ENCODE assay signal across 14 mouse cellular contexts in genomic region chr12:76932688-76933060, GRCm38 (mm10). TPM values are rescaled to one million over a fixed set of nuclear protein-coding genes. Genes with fewer than 3 reads are reported as not detected.
A peak's percentile ranks its signal among the peaks of the same experiment; 100 is the strongest.
DNase-seq lines count a peak whose midpoint lies in the region; ATAC-seq and TF ChIP-seq lines count a peak whose summit lies in the region.
"Had no signal": no experiment of that assay in that cellular context is flagged by ENCODE, and none has a peak within 500 bp of the region (broad histone marks: within the 10 kb centered on the region; RNA-seq: fewer than 3 reads in every experiment).

No protein-coding gene starts in this region.

- H3K4me2 ChIP-seq in hindbrain, embryonic 12.5 days (replicated peaks): no peak overlapping the region
- H3K4me2 ChIP-seq in stomach, embryonic 16.5 days (ENCODE audit: low read depth, low read length): no peak overlapping the region
- H3K4me2 ChIP-seq in stomach, postnatal 0 days (replicated peaks; ENCODE audit: low read depth): no peak overlapping the region
- H3K4me2 ChIP-seq: forebrain, embryonic 15.5 days; heart, embryonic 12.5 days; neural tube, embryonic 12.5 days had no signal

- H3K9me3 ChIP-seq in hindbrain, embryonic 10.5 days: no peaks in the 10 kb centered on the region
- no peaks in the 10 kb centered on the region for H3K9me3 ChIP-seq in hindbrain, embryonic 12.5 days (replicated peaks)
- H3K9me3 ChIP-seq in stomach, embryonic 16.5 days (replicated peaks; ENCODE audit: control insufficient read depth, low read length): no peaks in the 10 kb centered on the region
- no peaks in the 10 kb centered on the region for H3K9me3 ChIP-seq in stomach, postnatal 0 days (ENCODE audit: control insufficient read depth, low read length)
- H3K9me3 ChIP-seq: forebrain, embryonic 15.5 days; megakaryocyte, embryonic 14.5 days; neural tube, embryonic 12.5 days had no signal

- H3K27me3 ChIP-seq in cerebellum, adult 2 months (ENCODE audit: control insufficient read depth, insufficient read depth, low read length): no peaks in the 10 kb centered on the region
- no peaks in the 10 kb centered on the region for H3K27me3 ChIP-seq in hindbrain, embryonic 10.5 days (ENCODE audit: insufficient read depth, poor library complexity, severe bottlenecking)
- no peaks in the 10 kb centered on the region for H3K27me3 ChIP-seq in hindbrain, embryonic 12.5 days
- no peaks in the 10 kb centered on the region for H3K27me3 ChIP-seq in stomach, embryonic 16.5 days (ENCODE audit: control insufficient read depth, insufficient read depth, low read length)
- H3K27me3 ChIP-seq in stomach, postnatal 0 days (ENCODE audit: control insufficient read depth, insufficient read depth, low read length): no peaks in the 10 kb centered on the region
- H3K27me3 ChIP-seq: forebrain, embryonic 15.5 days; heart, embryonic 12.5 days; megakaryocyte, embryonic 14.5 days; neural tube, embryonic 12.5 days had no signal

- H3K4me1 ChIP-seq in cerebellum, adult 2 months (ENCODE audit: control insufficient read depth, insufficient read depth, low read length): peaks cover 41% of the 10 kb centered on the region
- H3K4me1 ChIP-seq in hindbrain, embryonic 10.5 days (replicated peaks): peaks cover 10% of the 10 kb centered on the region
- H3K4me1 ChIP-seq in hindbrain, embryonic 12.5 days: no peaks in the 10 kb centered on the region
- H3K4me1 ChIP-seq in stomach, embryonic 16.5 days (ENCODE audit: control insufficient read depth, insufficient read depth, low read length): 0 out of 2 replicates have a peak, but pooled peaks cover 5% of the 10 kb centered on the region
- H3K4me1 ChIP-seq in stomach, postnatal 0 days (replicated peaks; ENCODE audit: control insufficient read depth, insufficient read depth): no peaks in the 10 kb centered on the region
- H3K4me1 ChIP-seq: forebrain, embryonic 15.5 days; neural tube, embryonic 12.5 days had no signal

- H3K9ac ChIP-seq in hindbrain, embryonic 12.5 days: no peak overlapping the region
- no peak overlapping the region for H3K9ac ChIP-seq in stomach, embryonic 16.5 days (ENCODE audit: low read length)
- no peak overlapping the region for H3K9ac ChIP-seq in stomach, postnatal 0 days (ENCODE audit: low read length)
- H3K9ac ChIP-seq: forebrain, embryonic 15.5 days; heart, embryonic 12.5 days; neural tube, embryonic 12.5 days had no signal

- peaks cover 36% of the 10 kb centered on the region for H3K36me3 ChIP-seq in hindbrain, embryonic 10.5 days
- H3K36me3 ChIP-seq in hindbrain, embryonic 12.5 days: peaks cover 16% of the 10 kb centered on the region
- peaks cover 13% of the 10 kb centered on the region for H3K36me3 ChIP-seq in stomach, embryonic 16.5 days (ENCODE audit: control insufficient read depth, insufficient read depth, low read length)
- peaks cover 9% of the 10 kb centered on the region; the same call in 1 of the 2 replicates for H3K36me3 ChIP-seq in stomach, postnatal 0 days (ENCODE audit: control insufficient read depth, insufficient read depth, low read length)

- H3K27ac ChIP-seq in cerebellum, adult 2 months (ENCODE audit: insufficient read depth, low read length): peak overlapping the region; percentile 98
- 0 out of 2 replicates have a peak overlapping the region, but pooled peaks have one; percentile 56 for H3K27ac ChIP-seq in hindbrain, embryonic 10.5 days
- H3K27ac ChIP-seq in hindbrain, embryonic 12.5 days: no peak overlapping the region
- H3K27ac ChIP-seq in stomach, embryonic 16.5 days (ENCODE audit: low read length): peak overlapping the region; percentile 36; the same call in 1 of the 2 replicates
- no peak overlapping the region for H3K27ac ChIP-seq in stomach, postnatal 0 days (replicated peaks)
- H3K27ac ChIP-seq: forebrain, embryonic 15.5 days; kidney, postnatal 0 days; neural tube, embryonic 12.5 days had no signal

- no peak for TF ChIP-seq POLR2A in cerebellum, adult 2 months (IDR thresholded peaks at IDR 0.05; ENCODE audit: borderline replicate concordance, insufficient read depth, low read length)

- no peak for DNase-seq in cerebellum, adult 2 months
- no peak for DNase-seq in cerebellum, adult 18-20 months
- no peak for DNase-seq in hindbrain, embryonic 10.5 days (ENCODE audit: low spot score)
- no peak for DNase-seq in stomach, postnatal 0 days (ENCODE audit: low spot score)
- DNase-seq in thymus, postnatal 25 days: peak; percentile 25
- no peak for DNase-seq in kidney, adult 18-20 months
- DNase-seq: gastrocnemius, postnatal 10 days had no signal

- TF ChIP-seq EP300 in stomach, postnatal 0 days (optimal IDR thresholded peaks at IDR 0.05): no peak

- no peak for ATAC-seq in hindbrain, embryonic 12.5 days (ENCODE audit: low FRiP score)
- no peak for ATAC-seq in stomach, embryonic 16.5 days (ENCODE audit: insufficient read depth, low FRiP score)
- no peak for ATAC-seq in stomach, postnatal 0 days (ENCODE audit: low FRiP score, low TSS enrichment)
- ATAC-seq: forebrain, embryonic 15.5 days had no signal

- no peak overlapping the region for H3K4me3 ChIP-seq in cerebellum, adult 2 months (replicated peaks; ENCODE audit: insufficient read depth, low read depth, low read length)
- no peak overlapping the region for H3K4me3 ChIP-seq in hindbrain, embryonic 10.5 days
- H3K4me3 ChIP-seq in hindbrain, embryonic 12.5 days: no peak overlapping the region
- H3K4me3 ChIP-seq in stomach, embryonic 16.5 days (replicated peaks; ENCODE audit: low read length): no peak overlapping the region
- H3K4me3 ChIP-seq in stomach, postnatal 0 days (ENCODE audit: low read depth, low read length): no peak overlapping the region
- H3K4me3 ChIP-seq: forebrain, embryonic 15.5 days; heart, embryonic 12.5 days; megakaryocyte, embryonic 14.5 days; neural tube, embryonic 12.5 days had no signal

- TF ChIP-seq CTCF in cerebellum, adult 2 months (IDR thresholded peaks at IDR 0.05; ENCODE audit: borderline replicate concordance, insufficient read depth, low read depth, low read length): no peak
- TF ChIP-seq CTCF in stomach, postnatal 0 days (IDR thresholded peaks at IDR 0.05; ENCODE audit: low read depth): no peak

- 26% methylated on average over 6 of the region's 6 CpGs for WGBS in cerebellum, adult 2 months
- WGBS in hindbrain, embryonic 10.5 days: 88% methylated on average over 6 of the region's 6 CpGs
- 87% methylated on average over 6 of the region's 6 CpGs for WGBS in hindbrain, embryonic 12.5 days
- WGBS in stomach, embryonic 16.5 days: 46% methylated on average over 6 of the region's 6 CpGs
- WGBS in stomach, postnatal 0 days: 59% methylated on average over 6 of the region's 6 CpGs

RNA-seq across cellular contexts. Expression of gene Max, which starts 29.3 kb away (rescaled TPM):
- 90.7 and 93.6 TPM in 2 replicates for polyA plus RNA-seq in cerebellum, adult 2 months (2012; rRNA removed)
- 11.4 and 17.1 TPM in 2 replicates for polyA plus RNA-seq in hindbrain, embryonic 10.5 days (2016; fragmentation: Nextera tagmentation; extraction: Ambion mirVana)
- polyA plus RNA-seq in hindbrain, embryonic 12.5 days (2016; fragmentation: Nextera tagmentation; extraction: Ambion mirVana): 14.3 and 17.2 TPM in 2 replicates
- polyA plus RNA-seq in stomach, embryonic 16.5 days (2015; fragmentation: Nextera tagmentation; extraction: Ambion mirVana): 16.1 and 16.9 TPM in 2 replicates
- 11.4 TPM in 2 replicates for polyA plus RNA-seq in stomach, postnatal 0 days (2015; fragmentation: Nextera tagmentation; extraction: Ambion mirVana)

Comparison
In these comparisons a context has a peak if more than half of its experiments do, and no peak if none do; other contexts are left out.
1. H3K27ac ChIP-seq: peak in cerebellum, adult 2 months (single experiment), hindbrain, embryonic 10.5 days (single experiment) and stomach, embryonic 16.5 days (single experiment); none in hindbrain, embryonic 12.5 days (single experiment) and stomach, postnatal 0 days (single experiment).